Mouse (Mus musculus) ES-CJ7 (cell line): ENCODE results near the gene Tmem252.

ENCODE experiments used
- DNase-seq: peaks from one replicate; pipeline ENCODE4 v3.0.0; 2011; ENCODE audit warnings: low read depth, low spot score

Tmem252 gene

GRCm38 (mm10) chr19:24673762-24674161, at the start of gene Tmem252:
Tmem252 (plus strand) TSS chr19:24674008.
- no peak for DNase-seq

- DNase-seq: no peak
Observed at GRCm38 (mm10) chr19:24628049-24628448, 45.8 kb upstream of the Tmem252 start.

DNA sequence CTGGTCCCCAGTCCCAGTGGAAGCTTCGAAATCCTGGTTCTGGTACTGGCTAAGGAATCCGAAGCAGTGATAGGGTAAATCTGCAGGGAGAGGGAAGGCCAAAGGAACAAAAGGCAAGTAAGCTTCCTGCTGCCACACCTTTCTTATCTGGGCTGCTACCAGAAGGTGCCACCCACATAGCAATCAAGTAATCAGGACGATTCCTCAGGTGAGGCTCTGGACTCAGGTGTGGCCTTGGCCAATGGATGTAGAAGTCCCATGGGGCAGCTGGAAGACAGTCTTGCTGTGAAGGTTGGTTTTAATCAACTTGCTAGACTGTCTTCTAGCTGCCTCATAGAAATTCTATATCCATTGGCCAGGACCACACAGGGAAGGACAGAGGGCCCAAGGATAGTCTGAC, 40.8 kb upstream of the Tmem252 start:
- no peak for DNase-seq

DNA sequence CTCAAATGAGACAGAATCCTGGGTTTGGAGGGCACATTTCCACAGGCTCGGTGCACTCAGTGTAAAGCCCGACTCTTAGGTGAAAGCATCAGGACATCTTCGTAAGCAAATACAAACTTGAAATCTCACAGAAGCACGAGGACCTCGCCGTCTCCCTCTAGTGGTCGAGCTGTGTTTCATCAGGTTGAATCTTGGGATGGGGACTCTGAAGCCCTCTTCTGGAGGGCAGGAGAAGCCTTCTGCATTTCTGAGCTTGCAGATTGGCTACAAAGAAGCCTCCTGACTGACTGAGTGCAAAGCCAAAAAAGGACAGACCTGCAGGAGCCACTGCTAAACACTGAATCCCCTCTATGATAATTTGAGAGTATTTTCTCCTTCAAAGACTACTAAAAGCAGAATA, 39.2 kb upstream of the Tmem252 start:
- DNase-seq: peak; percentile 89

DNA sequence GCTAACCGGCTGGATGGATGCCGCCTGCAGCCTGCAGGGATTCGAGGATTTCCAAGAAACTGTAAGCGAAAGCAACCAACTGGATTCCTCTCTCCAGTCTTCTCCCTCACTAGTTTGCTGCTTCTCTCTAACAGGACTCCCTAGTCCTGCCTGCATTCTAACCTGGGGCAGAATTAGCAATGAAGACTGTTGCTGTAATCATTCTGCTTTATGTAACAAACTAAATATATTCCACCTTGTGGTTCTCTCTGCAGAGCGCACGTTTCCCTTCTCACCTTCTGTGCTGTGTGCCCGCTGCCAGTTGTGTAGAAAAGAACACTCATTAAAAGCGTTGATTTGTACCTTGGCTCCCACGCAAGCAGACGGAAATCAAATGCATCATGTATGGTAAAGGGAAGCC, 37.2 kb upstream of the Tmem252 start:
- DNase-seq: no peak

DNA sequence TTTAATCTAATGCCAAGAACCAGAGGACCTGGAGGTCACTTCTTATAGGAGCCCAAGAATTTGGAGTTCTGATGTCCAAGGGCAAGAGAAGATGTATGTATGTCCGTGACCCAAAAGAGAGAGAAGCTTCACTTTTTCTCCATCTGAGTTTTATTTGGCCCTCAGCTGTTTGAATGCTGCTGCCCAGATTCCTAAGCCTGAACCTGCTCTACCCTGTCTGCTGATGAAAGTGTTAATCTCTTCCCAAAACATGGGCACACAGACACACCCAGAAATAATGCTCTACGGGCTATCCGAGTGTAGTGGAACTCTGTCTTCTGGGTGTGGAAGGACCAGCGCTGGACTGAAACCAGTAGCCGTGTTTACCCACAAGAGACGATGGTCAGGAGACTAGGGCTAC, 35.8 kb upstream of the Tmem252 start:
- DNase-seq: no peak

DNA sequence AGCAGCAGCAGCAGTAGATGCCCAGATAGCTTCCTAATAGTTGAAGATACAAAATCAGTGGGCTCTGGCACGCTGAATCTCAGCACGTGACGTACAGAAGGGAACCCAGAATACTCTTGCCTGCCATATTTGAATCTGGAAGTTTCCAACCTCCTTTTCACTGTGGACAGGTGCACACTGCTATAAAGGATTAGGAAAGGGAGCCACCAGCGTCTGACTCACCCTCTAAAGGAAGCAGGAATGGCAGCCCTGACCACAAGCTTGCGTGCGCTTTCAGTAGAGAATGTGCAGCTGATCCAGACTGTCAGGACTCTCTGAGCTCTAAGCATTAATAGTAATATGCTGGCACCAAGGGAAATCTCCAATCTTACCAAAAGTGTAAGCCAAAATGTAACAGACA, 32.8 kb upstream of the Tmem252 start:
- no peak for DNase-seq

GRCm38 (mm10) chr19:24644971-24645370, 28.8 kb upstream of the Tmem252 start:
- no peak for DNase-seq

GRCm38 (mm10) chr19:24646162-24646829, 27.5 kb upstream of the Tmem252 start:
- no peak for DNase-seq

DNA sequence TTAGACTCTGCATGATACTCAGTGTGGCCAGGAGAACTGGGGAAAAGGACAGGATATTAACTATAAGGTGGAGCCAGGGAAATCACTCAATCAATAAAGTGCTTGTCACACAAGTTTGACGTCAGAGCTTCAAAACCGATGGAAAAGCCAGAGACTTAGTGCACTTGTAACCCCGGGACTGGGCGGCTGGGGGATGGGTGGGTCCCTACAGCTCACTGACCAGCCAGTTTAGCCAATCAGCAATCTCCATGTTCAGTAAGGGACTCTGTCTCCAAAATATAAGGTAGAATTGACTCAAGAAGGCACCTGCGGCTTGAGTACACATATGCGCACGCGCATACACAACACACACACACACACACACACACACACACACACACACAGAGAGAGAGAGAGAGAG, 25.8 kb upstream of the Tmem252 start:
- no peak for DNase-seq

- no peak for DNase-seq
Observed at GRCm38 (mm10) chr19:24650428-24650827, 23.4 kb upstream of the Tmem252 start.

DNA sequence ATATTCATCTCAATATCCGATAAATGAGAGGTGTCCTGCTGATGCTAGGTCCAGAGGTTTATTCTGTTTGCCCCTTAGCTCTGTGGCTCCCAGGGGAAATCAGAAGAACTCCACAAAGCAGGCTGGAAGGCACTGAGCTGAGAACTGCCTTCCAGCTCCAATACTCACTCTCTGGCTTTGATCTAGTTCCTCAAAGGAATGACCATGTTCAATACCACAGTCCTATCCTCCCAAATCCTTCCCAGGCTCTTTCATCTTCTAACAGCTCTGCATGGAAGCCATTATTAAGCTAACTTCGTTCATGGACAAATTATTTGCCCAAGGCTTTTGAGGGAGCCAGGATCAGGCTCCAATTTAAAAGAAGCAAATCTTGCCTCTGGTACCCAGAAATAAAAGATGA, 22.2 kb upstream of the Tmem252 start:
- no peak for DNase-seq

DNA sequence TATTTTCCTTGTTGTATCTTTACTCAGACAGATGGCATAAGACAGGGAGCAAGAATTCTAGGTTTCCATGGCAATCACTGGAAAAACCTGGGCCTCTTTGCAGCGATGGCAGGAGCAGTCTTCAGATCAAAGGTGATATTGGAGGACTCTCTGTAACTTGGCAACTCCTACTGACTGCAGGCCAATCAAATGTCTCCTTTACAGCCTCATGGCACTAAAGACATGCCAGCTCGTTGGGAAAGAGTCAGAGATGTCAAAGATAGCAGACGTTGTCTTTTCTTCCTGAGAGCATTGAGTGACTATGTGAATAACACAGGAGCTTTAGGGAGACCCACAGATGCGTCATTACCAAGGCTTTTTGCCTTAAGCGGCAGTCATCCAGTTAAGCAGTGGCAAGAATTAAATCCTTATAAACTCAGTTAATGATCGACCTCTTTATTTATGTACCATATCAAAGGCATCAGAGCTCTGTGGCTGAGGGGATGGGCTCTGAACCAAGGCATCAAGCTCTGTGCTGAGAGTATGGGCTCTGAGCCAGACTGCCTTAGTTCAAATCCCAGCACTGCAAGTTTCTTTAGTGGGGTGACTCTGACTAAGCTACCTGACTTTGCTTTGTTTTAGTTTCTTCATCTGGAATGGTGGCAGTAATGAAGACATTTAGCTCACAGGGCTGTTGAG, 21.3 kb upstream of the Tmem252 start:
- no peak for DNase-seq

- no peak for DNase-seq
Observed at GRCm38 (mm10) chr19:24653230-24653799, 20.5 kb upstream of the Tmem252 start.

GRCm38 (mm10) chr19:24656981-24657380, 16.8 kb upstream of the Tmem252 start:
- DNase-seq: no peak

- DNase-seq: no peak
Observed at GRCm38 (mm10) chr19:24662346-24662745, 11.5 kb upstream of the Tmem252 start.

GRCm38 (mm10) chr19:24665771-24666170, 8.0 kb upstream of the Tmem252 start:
- no peak for DNase-seq

DNA sequence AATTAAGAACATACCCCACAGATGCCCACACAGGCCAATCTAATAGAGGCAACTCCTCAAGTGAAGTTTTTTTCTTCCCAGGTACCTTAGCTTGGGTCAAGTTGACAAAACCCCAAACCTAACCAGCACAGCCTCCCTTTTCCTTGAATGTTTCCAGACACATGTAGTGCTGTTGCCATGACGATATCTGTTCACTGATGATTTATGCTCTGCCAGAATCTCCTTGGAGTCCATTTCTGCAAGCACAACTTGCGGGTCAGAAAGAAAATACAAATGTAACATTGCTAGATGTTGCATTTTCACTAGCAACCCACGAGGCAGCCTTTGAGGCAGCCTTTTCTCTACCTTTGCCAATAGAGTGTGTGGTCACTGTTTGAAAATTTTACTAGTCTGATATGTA, 6.3 kb upstream of the Tmem252 start:
- no peak for DNase-seq

- DNase-seq: peak; percentile 7
Observed at GRCm38 (mm10) chr19:24671571-24671970, 2.2 kb upstream of the Tmem252 start.

GRCm38 (mm10) chr19:24672366-24672960, 1.3 kb upstream of the Tmem252 start:
- DNase-seq: no peak

DNA sequence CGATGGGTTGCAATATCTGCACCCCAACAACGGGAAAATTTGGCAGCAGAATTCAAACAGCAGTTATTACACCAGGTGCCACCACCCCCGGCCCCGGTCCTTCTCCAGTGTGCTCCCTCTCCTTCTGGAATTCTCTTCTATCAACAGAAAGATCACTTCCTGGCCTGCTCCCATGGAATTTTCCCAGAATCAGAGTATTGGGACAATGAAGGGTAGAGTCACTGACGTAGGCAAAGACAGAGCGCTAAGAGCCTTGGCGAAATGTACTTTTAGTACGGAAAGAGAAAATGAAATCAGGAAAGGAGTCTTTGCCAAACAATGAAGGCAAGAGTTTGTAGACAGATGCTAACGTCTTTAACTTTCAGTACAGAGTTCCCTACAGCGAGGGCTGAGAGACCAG, 477 bp upstream of the Tmem252 start:
- no peak for DNase-seq

DNA sequence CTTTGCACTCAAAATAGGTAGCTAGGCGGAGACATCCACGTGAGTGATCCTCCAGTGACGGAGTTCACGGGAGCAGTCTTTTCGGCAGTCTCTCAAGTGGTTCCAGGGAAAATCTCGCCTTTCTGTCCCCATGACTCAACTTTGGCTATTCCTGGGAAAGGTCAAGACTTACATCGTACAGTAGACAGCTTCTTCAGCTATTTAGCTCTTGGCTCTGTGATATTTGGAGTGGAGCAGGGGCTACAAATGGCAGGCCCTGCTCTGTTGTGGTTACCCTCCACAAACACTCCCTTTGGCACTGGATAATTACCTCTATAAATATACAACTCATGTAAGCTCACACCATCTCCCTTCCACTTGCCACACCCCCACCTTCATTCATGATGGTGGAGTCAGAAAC, 2.6 kb downstream of the Tmem252 start:
- DNase-seq: no peak
